Mouse (Mus musculus) forelimb bud, embryonic 11.5 days (tissue): ENCODE measurements around the gene Rps16.
A peak's percentile ranks its signal among the peaks of the same experiment; 100 is the strongest.

Experiments used
- DNase-seq: peaks from one replicate; pipeline ENCODE4 v3.0.0-alpha.2; 2012; ENCODE audit warnings: low read depth, low spot score

Rps16 gene

DNA sequence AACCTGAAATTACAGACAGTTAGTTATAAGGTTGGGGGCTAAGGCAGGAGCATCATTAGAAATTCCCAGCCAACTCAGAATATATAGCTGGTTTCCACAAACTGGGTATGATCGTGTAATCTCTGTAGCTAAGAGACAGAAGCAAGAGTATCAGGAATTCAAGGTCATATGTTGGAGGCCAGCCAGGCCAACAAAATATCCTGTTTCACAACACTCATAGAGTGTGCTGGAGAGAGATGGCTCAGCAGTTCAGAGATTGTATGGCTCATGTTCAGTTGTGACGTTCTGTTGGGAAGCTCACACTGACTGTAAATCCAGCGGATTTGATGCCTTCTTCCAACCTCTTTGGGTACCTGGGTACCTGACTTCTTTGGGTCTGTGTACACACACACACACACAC is 2.7 kb upstream of the Rps16 start:
- DNase-seq, result no peak

DNA sequence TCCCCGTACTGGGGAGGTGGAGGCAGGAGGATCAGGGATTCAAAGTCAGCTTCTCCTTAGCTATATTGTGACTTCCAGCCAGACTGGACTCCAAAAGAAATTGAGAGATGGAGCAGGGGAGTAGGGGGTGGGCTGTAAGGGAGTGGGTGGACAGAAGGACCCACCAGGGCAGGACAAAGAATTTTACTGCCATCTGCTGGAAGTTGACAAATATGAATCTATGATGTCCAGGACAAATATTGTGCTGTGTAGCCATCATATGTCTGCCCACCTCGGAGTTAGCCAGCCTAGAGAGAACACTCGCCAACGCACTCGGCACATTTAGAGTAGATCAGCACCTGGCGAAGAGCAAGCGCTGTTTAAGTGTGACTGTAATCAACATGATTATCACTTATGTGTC is 1.9 kb upstream of the Rps16 start:
- no peak for DNase-seq

DNA sequence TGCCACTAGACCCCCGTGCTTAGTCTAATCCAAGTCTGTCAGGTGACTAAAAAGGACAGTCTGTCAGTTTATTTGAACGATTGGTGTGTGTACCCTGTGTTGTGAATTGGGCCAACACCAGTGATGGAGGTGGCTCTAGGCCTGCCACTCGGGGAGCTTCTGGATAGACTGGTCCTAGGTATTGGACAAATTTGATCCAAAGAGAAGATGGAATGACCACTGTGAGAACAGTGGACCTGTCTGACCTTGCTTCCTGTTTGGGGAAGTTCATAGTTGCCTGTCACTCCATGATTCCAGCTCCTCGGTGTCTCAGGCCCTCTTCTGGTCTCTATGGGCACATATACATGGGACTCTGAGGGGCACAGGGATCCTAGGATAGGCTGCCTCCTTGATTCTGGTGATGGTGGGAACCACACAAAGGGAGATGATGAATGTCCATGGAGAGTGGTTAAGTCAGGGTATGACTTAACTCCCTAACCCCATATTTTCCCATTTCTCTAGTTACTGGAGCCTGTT is 1.3 kb downstream of the Rps16 start:
- DNase-seq, result no peak

- no peak for DNase-seq
Measured at GRCm38 (mm10) chr7:28353267-28353666, 2.8 kb downstream of the Rps16 start.

GRCm38 (mm10) chr7:28354113-28354581 is 3.7 kb downstream of the Rps16 start:
- no peak for DNase-seq

- DNase-seq, result no peak
Measured at GRCm38 (mm10) chr7:28354596-28354995, 4.1 kb downstream of the Rps16 start.

DNA sequence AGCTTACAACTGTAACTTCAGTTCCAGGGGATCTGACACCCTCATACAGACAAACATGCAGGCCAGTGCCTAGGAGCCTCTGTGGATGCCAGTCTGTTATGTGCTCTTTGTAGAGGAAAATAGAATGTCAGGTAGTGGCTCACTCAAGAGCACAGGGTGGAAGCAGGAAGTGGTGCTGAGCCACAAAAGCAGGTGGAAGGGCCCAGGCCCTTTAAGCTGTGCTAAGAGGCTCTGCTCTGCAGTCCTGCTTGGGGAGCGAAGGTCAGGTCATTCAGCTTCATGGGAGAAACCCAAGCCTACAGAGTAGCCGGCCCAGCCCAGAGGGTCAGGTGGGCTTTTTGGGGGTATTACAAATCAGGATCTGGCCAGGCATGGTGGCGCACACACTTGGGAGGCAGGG is 4.8 kb downstream of the Rps16 start:
- no peak for DNase-seq

DNA sequence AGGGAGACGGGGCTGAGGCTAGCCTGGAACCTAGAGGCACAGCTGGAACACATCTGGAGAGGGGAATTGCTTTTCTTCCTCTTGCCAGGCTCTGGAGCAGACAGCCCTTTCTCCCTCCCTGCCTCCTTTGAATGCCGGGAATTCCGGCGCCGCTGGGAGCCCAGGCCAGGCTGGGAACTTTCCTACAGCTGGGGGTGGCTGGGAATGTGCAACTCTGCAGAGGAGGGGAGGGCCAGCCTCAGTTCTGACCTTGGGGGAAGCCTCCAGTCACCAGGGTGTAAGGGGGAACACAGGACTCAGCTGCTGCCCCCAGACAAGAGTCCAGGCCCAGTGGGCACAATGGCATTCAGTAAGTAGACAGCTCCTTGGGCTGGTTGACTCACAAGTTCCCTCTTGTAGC is 6.5 kb downstream of the Rps16 start:
- DNase-seq, result peak; percentile 72

DNA sequence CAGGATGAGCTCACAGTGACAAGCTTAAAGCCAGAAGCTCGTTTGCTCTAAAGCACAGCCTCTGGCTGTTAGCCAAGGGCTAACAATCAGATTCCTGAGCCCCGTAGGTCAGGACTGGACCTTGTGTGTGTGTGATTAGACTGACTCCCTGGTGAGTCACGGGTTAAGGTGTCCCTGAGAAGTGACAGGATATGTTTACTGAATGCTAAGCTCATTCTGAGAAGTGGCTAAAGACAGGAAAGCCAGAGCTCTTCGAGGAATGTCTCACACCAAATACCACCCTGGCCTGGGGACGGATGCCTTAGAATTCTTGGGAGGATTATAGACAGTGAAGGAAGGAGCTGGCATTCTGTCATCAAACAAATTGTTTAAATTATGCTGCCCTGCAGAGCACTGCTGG is 7.5 kb downstream of the Rps16 start:
- DNase-seq, result no peak

DNA sequence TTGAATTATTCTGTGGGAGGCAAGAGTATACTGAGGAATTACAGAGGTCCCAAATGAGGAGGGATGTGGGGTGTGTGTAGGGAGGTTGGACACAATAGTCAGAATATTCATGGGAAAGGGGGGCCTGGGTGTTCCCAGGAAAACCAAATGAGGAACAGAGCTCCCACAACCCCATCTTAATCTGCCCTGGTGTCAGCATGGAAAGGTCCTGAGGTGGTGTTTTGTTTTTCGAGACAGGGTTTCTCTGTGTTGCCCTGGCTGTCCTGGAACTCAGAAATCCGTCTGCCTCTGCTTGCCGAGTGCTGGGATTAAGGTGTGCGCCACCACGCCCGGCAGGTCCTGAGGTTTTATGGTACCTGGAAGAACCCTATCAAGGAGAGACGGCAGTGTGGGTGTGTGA is 8.0 kb downstream of the Rps16 start:
- DNase-seq, result no peak

- no peak for DNase-seq
Measured at GRCm38 (mm10) chr7:28359854-28360253, 9.4 kb downstream of the Rps16 start.

DNA sequence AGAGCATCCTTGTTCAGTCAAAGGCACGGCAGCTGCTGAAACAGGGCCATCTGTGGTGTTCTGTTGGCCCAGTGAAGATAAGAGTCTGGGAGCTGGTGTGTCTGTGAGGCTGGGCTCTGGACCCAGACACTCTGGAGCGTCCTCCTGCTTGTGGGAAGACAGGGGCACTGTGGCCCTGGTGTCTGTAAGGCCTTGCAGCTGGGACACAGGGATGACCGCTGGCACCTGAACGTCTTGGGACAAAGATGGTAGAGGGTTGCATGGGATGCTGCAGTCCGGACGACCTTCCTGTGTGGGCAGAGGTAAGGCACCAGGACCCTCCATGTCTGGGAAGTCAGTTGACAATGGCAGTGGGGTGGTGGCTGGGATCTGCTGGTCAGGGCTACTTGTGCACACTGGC is 9.8 kb downstream of the Rps16 start:
- DNase-seq, result no peak

DNA sequence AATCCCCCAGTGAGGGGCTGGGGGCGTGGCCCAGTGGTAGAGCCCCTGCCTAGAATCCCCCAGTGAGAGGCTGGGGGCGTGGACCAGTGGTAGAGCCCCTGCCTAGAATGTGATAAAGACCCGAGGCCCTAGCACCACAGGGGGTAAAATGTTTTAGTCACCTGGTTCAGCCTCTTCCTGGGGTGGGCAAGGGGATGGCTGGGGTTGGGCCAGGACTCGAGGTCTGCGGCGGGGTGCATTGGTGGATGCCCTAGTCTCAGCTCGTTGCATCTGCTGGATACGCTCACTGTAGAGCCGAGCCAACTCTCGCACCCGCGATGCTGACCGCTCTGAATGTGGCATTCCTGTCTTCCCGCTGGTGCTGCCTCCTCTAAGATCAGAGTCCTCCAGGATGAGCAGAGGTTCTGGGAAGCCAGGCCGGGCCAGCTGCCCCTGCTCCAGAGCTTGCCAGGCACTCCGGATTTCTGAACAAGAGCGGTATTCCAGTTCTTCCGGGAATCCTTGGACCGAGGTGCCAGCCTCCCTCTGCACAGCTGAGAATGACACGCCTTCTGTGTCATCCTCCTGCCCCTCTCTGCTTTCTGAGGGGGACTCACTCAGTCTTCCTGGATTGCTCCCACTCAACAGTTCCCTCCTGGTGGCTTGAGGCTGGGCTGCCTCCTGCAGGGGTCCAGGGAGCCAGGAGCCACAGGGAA is 11.3 kb downstream of the Rps16 start:
- no peak for DNase-seq

DNA sequence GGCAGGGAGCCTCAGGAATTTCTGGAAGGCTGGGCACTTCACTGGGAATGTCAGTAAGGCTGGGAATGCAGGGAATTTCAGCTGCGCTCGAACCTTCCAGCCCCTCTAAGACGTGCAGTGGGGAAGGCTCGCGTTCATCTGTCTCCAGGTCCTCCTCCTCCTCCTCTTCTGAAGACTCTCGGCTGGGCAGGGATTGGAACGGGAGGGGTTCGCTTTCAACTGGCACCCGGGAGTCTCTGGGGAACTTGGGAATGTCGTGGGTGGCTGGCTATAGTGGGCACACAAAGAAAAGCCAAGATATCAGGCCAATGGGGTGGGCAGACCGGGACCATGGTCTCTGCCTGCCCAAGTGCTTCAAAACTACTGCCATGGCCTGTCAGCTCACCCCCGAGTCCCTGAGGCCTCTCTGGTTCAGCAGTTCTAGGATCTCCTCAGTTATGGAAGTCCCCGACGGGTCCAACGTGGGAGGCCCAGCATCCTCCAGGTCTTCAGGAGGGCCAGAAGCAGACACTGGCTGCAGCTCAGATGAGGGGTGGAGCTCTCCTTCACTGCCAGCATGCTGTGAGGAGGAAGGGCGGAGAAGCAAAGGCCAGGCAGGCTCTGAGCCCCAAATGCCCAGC is 12.1 kb downstream of the Rps16 start:
- DNase-seq, result no peak

- DNase-seq, result no peak
Measured at GRCm38 (mm10) chr7:28367663-28368275, 17.3 kb downstream of the Rps16 start.

GRCm38 (mm10) chr7:28368276-28368920 is 17.9 kb downstream of the Rps16 start:
- DNase-seq, result no peak

GRCm38 (mm10) chr7:28370051-28370450 is 19.6 kb downstream of the Rps16 start:
- DNase-seq, result no peak

GRCm38 (mm10) chr7:28370977-28371513 is 20.6 kb downstream of the Rps16 start:
- no peak for DNase-seq

GRCm38 (mm10) chr7:28371514-28371989 is 21.1 kb downstream of the Rps16 start:
- DNase-seq, result no peak

- DNase-seq, result peak; percentile 100
Measured at GRCm38 (mm10) chr7:28372251-28373108, 22.0 kb downstream of the Rps16 start, which contains the start of gene Plekhg2. Gene Plekhg2 (minus strand): TSS chr7:28372599.

DNA sequence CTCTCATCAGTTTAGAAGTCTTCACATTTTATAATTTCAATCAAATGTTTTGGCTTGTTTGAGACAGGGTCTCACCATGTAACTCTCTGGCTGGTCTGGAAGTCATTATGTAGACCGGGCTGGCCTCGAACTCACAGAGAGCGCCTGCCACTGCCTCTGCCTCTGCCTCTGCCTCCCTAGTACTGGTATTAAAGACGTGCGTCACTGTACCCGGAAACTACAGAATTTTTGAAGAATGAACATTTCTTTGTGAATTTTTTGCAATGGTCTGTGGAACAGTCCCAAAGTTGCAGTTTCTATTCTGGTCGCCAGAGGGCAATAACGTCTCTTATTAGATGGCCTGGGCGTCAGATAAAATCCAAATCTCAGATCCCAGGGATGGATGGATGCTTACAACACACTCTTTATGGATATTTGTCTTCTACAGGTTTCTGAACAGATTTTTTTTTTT is 22.7 kb downstream of the Rps16 start:
- peak; percentile 89 for DNase-seq
